In the genomic region with DNA sequence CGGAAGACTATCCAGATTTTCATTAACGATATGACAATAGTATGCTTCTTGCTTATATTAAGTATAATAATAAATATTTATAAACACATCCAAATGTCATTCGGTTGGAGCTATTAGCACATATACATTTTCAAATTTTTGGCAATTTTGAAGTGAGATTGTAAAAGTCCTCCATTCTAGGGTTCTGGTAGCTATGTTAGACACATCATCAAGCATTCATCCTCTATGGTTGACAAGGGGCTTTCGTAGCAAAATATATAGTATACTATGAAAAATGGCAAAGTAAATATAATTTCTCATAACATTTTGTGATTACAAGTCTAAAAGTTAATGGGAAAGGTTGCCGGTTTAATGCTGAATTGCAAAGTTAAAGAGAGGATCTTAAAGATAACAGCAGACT, we compare ENCODE assay signal across 18 mouse cellular contexts. TPM values are rescaled to one million over a fixed set of nuclear protein-coding genes. Genes with fewer than 3 reads are reported as not detected.
"Had no signal": no experiment of that assay in that cellular context is flagged by ENCODE, and none has a peak within 500 bp of the region (broad histone marks: within the 10 kb centered on the region; RNA-seq: fewer than 3 reads in every experiment).

No protein-coding gene starts in this region.

- H3K4me1 ChIP-seq: intestine, embryonic 15.5 days; liver, embryonic 13.5 days; midbrain, embryonic 12.5 days; stomach, embryonic 15.5 days had no signal

- H3K4me3 ChIP-seq: intestine, embryonic 15.5 days; left cerebral cortex, adult 2 months; liver, embryonic 13.5 days; midbrain, embryonic 12.5 days; myocyte; neural tube, embryonic 13.5 days; stomach, embryonic 15.5 days had no signal

- H3K9ac ChIP-seq: intestine, embryonic 15.5 days; liver, embryonic 13.5 days; midbrain, embryonic 12.5 days; neural tube, embryonic 13.5 days; stomach, embryonic 15.5 days had no signal

- H3K36me3 ChIP-seq: intestine, embryonic 15.5 days; liver, embryonic 13.5 days; midbrain, embryonic 12.5 days; neural tube, embryonic 13.5 days; stomach, embryonic 15.5 days had no signal

- H3K27ac ChIP-seq: left cerebral cortex, adult 2 months; liver, embryonic 13.5 days; midbrain, embryonic 12.5 days; stomach, embryonic 15.5 days had no signal

- DNase-seq: kidney, adult 2 months; kidney, postnatal 10 days; kidney, postnatal 36 days; layer of hippocampus, adult 9-11 months; liver, embryonic 13.5 days; lung, adult 2 months; retina, postnatal 1 day; right cerebral cortex, postnatal 25 days; spleen, adult 18-20 months; thymus, postnatal 25 days had no signal

- ATAC-seq: midbrain, embryonic 16.5 days had no signal

- H3K27me3 ChIP-seq: intestine, embryonic 15.5 days; liver, embryonic 13.5 days; midbrain, embryonic 12.5 days; neural tube, embryonic 13.5 days; stomach, embryonic 15.5 days had no signal

- H3K4me2 ChIP-seq: intestine, embryonic 15.5 days; liver, embryonic 13.5 days; midbrain, embryonic 12.5 days; neural tube, embryonic 13.5 days; stomach, embryonic 15.5 days had no signal

- H3K9me3 ChIP-seq: intestine, embryonic 15.5 days; liver, embryonic 13.5 days; midbrain, embryonic 12.5 days; neural tube, embryonic 13.5 days; stomach, embryonic 15.5 days had no signal

RNA-seq across cellular contexts. Expression of gene Unc5c, which starts 10.4 kb away (rescaled TPM):
- polyA plus RNA-seq: liver, adult 2 months had no signal
